Mouse (Mus musculus): ENCODE measurements around the gene Skap2. TPM values are rescaled to one million over a fixed set of nuclear protein-coding genes. Genes with fewer than 3 reads are reported as not detected.

The Skap2 gene
- polyA plus RNA-seq, 1 experiment from 2014 or later: 78.5 TPM

- TF ChIP-seq CTCF (IDR thresholded peaks at IDR 0.05): peak; percentile 54
- TF ChIP-seq EP300 (IDR thresholded peaks at IDR 0.05): no peak
- Histone ChIP-seq H3K27me3 (replicated peaks; ENCODE audit: insufficient read depth, low read length) (no peaks in the 10 kb centered on the region), H3K4me1 (ENCODE audit: insufficient read depth, low read depth, low read length) (no peaks in the 10 kb centered on the region), H3K27ac (ENCODE audit: low read length) (no peak overlapping the region), H3K9me3 (ENCODE audit: low read length) (no peaks in the 10 kb centered on the region), H3K4me2 (replicated peaks; ENCODE audit: low read depth, low read length) (no peak overlapping the region), H3K36me3 (ENCODE audit: insufficient read depth, low read length) (no peaks in the 10 kb centered on the region), H3K4me3 (ENCODE audit: low read depth, low read length) (no peak overlapping the region), H3K9ac (replicated peaks; ENCODE audit: low read depth) (no peak overlapping the region)
- 59% methylated on average over 5 of the region's 5 CpGs for WGBS
- DNase-seq (ENCODE audit: low spot score) (no peak), ATAC-seq (no peak)
These were observed 33.2 kb upstream of the Skap2 start for GRCm38 (mm10) chr6:52045517-52045916.

- no peaks in the 10 kb centered on the region for H3K4me1 ChIP-seq (ENCODE audit: insufficient read depth, low read depth, low read length)
- DNase-seq (ENCODE audit: low spot score) (no peak), ATAC-seq (no peak)
- H3K27me3 ChIP-seq (replicated peaks; ENCODE audit: insufficient read depth, low read length): no peaks in the 10 kb centered on the region
- H3K4me3 ChIP-seq (ENCODE audit: low read depth, low read length): no peak overlapping the region
- no peaks in the 10 kb centered on the region for H3K36me3 ChIP-seq (ENCODE audit: insufficient read depth, low read length)
- H3K9me3 ChIP-seq (ENCODE audit: low read length): no peaks in the 10 kb centered on the region
- TF ChIP-seq CTCF (IDR thresholded peaks at IDR 0.05) (peak; percentile 56), EP300 (IDR thresholded peaks at IDR 0.05) (no peak)
- H3K4me2 ChIP-seq (replicated peaks; ENCODE audit: low read depth, low read length): no peak overlapping the region
- 90% methylated on average over 4 of the region's 4 CpGs for WGBS
- H3K27ac ChIP-seq (ENCODE audit: low read length): no peak overlapping the region
- no peak overlapping the region for H3K9ac ChIP-seq (replicated peaks; ENCODE audit: low read depth)
These were observed 23.7 kb upstream of the Skap2 start for GRCm38 (mm10) chr6:52036077-52036476.

GRCm38 (mm10) chr6:52031181-52031580, 18.8 kb upstream of the Skap2 start:
- no peak for ATAC-seq
- Histone ChIP-seq H3K9ac (replicated peaks; ENCODE audit: low read depth) (no peak overlapping the region), H3K9me3 (ENCODE audit: low read length) (no peaks in the 10 kb centered on the region), H3K36me3 (ENCODE audit: insufficient read depth, low read length) (no peaks in the 10 kb centered on the region), H3K4me3 (ENCODE audit: low read depth, low read length) (no peak overlapping the region), H3K27me3 (replicated peaks; ENCODE audit: insufficient read depth, low read length) (no peaks in the 10 kb centered on the region), H3K4me1 (ENCODE audit: insufficient read depth, low read depth, low read length) (no peaks in the 10 kb centered on the region), H3K27ac (ENCODE audit: low read length) (no peak overlapping the region), H3K4me2 (replicated peaks; ENCODE audit: low read depth, low read length) (no peak overlapping the region)
- DNase-seq (ENCODE audit: low spot score): peak; percentile 48
- WGBS: 38% methylated on average over 7 of the region's 7 CpGs
- TF ChIP-seq CTCF (IDR thresholded peaks at IDR 0.05): no peak
- no peak for TF ChIP-seq EP300 (IDR thresholded peaks at IDR 0.05)

- no peak for ATAC-seq
- DNase-seq (ENCODE audit: low spot score): no peak
- H3K9ac ChIP-seq (replicated peaks; ENCODE audit: low read depth): no peak overlapping the region
- no peaks in the 10 kb centered on the region for H3K27me3 ChIP-seq (replicated peaks; ENCODE audit: insufficient read depth, low read length)
- 93% methylated on average over 7 of the region's 7 CpGs for WGBS
- H3K36me3 ChIP-seq (ENCODE audit: insufficient read depth, low read length): no peaks in the 10 kb centered on the region
- H3K4me2 ChIP-seq (replicated peaks; ENCODE audit: low read depth, low read length): no peak overlapping the region
- H3K4me1 ChIP-seq (ENCODE audit: insufficient read depth, low read depth, low read length): no peaks in the 10 kb centered on the region
- no peak overlapping the region for H3K4me3 ChIP-seq (ENCODE audit: low read depth, low read length)
- TF ChIP-seq CTCF (IDR thresholded peaks at IDR 0.05) (no peak), EP300 (IDR thresholded peaks at IDR 0.05) (no peak)
- no peaks in the 10 kb centered on the region for H3K9me3 ChIP-seq (ENCODE audit: low read length)
- H3K27ac ChIP-seq (ENCODE audit: low read length): no peak overlapping the region
These were observed 15.8 kb upstream of the Skap2 start for GRCm38 (mm10) chr6:52028131-52028530.

GRCm38 (mm10) chr6:52027181-52027580, 14.8 kb upstream of the Skap2 start:
- Histone ChIP-seq H3K4me1 (ENCODE audit: insufficient read depth, low read depth, low read length) (no peaks in the 10 kb centered on the region), H3K4me3 (ENCODE audit: low read depth, low read length) (no peak overlapping the region), H3K9ac (replicated peaks; ENCODE audit: low read depth) (no peak overlapping the region), H3K27me3 (replicated peaks; ENCODE audit: insufficient read depth, low read length) (no peaks in the 10 kb centered on the region), H3K9me3 (ENCODE audit: low read length) (no peaks in the 10 kb centered on the region), H3K27ac (ENCODE audit: low read length) (no peak overlapping the region), H3K36me3 (ENCODE audit: insufficient read depth, low read length) (no peaks in the 10 kb centered on the region), H3K4me2 (replicated peaks; ENCODE audit: low read depth, low read length) (no peak overlapping the region)
- no peak for ATAC-seq
- TF ChIP-seq EP300 (IDR thresholded peaks at IDR 0.05) (no peak), CTCF (IDR thresholded peaks at IDR 0.05) (no peak)
- no peak for DNase-seq (ENCODE audit: low spot score)
- WGBS: 88% methylated on average over 4 of the region's 4 CpGs

- H3K4me2 ChIP-seq (replicated peaks; ENCODE audit: low read depth, low read length): no peak overlapping the region; the same call in 1 of the 2 replicates
- ATAC-seq: peak; percentile 92
- no peak overlapping the region for H3K9ac ChIP-seq (replicated peaks; ENCODE audit: low read depth)
- H3K4me3 ChIP-seq (ENCODE audit: low read depth, low read length): no peak overlapping the region
- TF ChIP-seq EP300 (IDR thresholded peaks at IDR 0.05) (peak; percentile 23; the same call in 1 of the 2 replicates), CTCF (IDR thresholded peaks at IDR 0.05) (no peak)
- peak; percentile 88 for DNase-seq (ENCODE audit: low spot score)
- no peaks in the 10 kb centered on the region for H3K27me3 ChIP-seq (replicated peaks; ENCODE audit: insufficient read depth, low read length)
- H3K4me1 ChIP-seq (ENCODE audit: insufficient read depth, low read depth, low read length): no peaks in the 10 kb centered on the region
- H3K27ac ChIP-seq (ENCODE audit: low read length): no peak overlapping the region
- no peaks in the 10 kb centered on the region for H3K9me3 ChIP-seq (ENCODE audit: low read length)
- H3K36me3 ChIP-seq (ENCODE audit: insufficient read depth, low read length): no peaks in the 10 kb centered on the region
- WGBS: 39% methylated on average over 11 of the region's 11 CpGs
These were observed 13.9 kb upstream of the Skap2 start for GRCm38 (mm10) chr6:52026281-52026680.

- H3K27ac ChIP-seq (ENCODE audit: low read length): no peak overlapping the region
- 37% methylated on average over 5 of the region's 5 CpGs for WGBS
- H3K27me3 ChIP-seq (replicated peaks; ENCODE audit: insufficient read depth, low read length): no peaks in the 10 kb centered on the region
- ATAC-seq (no peak), DNase-seq (ENCODE audit: low spot score) (no peak)
- no peak overlapping the region for H3K4me2 ChIP-seq (replicated peaks; ENCODE audit: low read depth, low read length)
- H3K36me3 ChIP-seq (ENCODE audit: insufficient read depth, low read length): no peaks in the 10 kb centered on the region
- TF ChIP-seq EP300 (IDR thresholded peaks at IDR 0.05): no peak
- no peak for TF ChIP-seq CTCF (IDR thresholded peaks at IDR 0.05)
- H3K4me1 ChIP-seq (ENCODE audit: insufficient read depth, low read depth, low read length): no peaks in the 10 kb centered on the region
- H3K9ac ChIP-seq (replicated peaks; ENCODE audit: low read depth): no peak overlapping the region
- H3K4me3 ChIP-seq (ENCODE audit: low read depth, low read length): no peak overlapping the region
- H3K9me3 ChIP-seq (ENCODE audit: low read length): no peaks in the 10 kb centered on the region
These were observed 12.4 kb upstream of the Skap2 start for GRCm38 (mm10) chr6:52024730-52025129.

All from lung, postnatal 0 days (tissue).